Comparison of ENCODE assay signal across 8 mouse cellular contexts in genomic region chr12:84217508-84218131, GRCm38 (mm10). TPM values are rescaled to one million over a fixed set of nuclear protein-coding genes. Genes with fewer than 3 reads are reported as not detected.
DNase-seq lines count a peak whose midpoint lies in the region; ATAC-seq and TF ChIP-seq lines count a peak whose summit lies in the region.

No protein-coding gene starts in this region.

- peak; percentile 7 for TF ChIP-seq EP300 in lung, postnatal 0 days (IDR thresholded peaks at IDR 0.05)

- intact Hi-C loops in heart, postnatal 25 days (cut with DNase I) = loop anchor here (2.0 to 5.0 kb wide), 3 partner anchors 25 to 55 kb away; no protein-coding TSS in a partner anchor

- H3K4me2 ChIP-seq in heart, embryonic 12.5 days = peak overlapping the region; percentile 90
- peak overlapping the region; percentile 83 for H3K4me2 ChIP-seq in lung, postnatal 0 days (replicated peaks; ENCODE audit: low read depth, low read length)

- 8% methylated on average over 21 of the region's 21 CpGs for WGBS in heart, embryonic 12.5 days
- WGBS in lung, postnatal 0 days = 1% methylated on average over 21 of the region's 21 CpGs

- peak overlapping the region; percentile 93 for H3K4me3 ChIP-seq in brown adipose tissue, adult 24 weeks (ENCODE audit: insufficient read depth, low read depth, low read length)
- H3K4me3 ChIP-seq in heart, embryonic 12.5 days = peak overlapping the region; percentile 90
- peak overlapping the region; percentile 86 for H3K4me3 ChIP-seq in layer of hippocampus, adult 2 months
- peak overlapping the region; percentile 93 for H3K4me3 ChIP-seq in lung, postnatal 0 days (ENCODE audit: low read depth, low read length)

- H3K36me3 ChIP-seq in heart, embryonic 12.5 days = no peaks in the 10 kb centered on the region; the same call in none of the 2 replicates
- H3K36me3 ChIP-seq in lung, postnatal 0 days (ENCODE audit: insufficient read depth, low read length) = no peaks in the 10 kb centered on the region

- no peak for ATAC-seq in heart, embryonic 12.5 days (ENCODE audit: insufficient number of reproducible peaks, low FRiP score)
- peak; percentile 58 for ATAC-seq in lung, postnatal 0 days

- peak overlapping the region; percentile 85 for H3K27ac ChIP-seq in brown adipose tissue, adult 24 weeks (replicated peaks; ENCODE audit: low read depth, low read length)
- H3K27ac ChIP-seq in heart, embryonic 12.5 days (ENCODE audit: poor library complexity, severe bottlenecking) = peak overlapping the region; percentile 89
- H3K27ac ChIP-seq in layer of hippocampus, adult 2 months = peak overlapping the region; percentile 97
- H3K27ac ChIP-seq in lung, postnatal 0 days (ENCODE audit: low read length) = peak overlapping the region; percentile 99

- H3K9me3 ChIP-seq in heart, embryonic 12.5 days (replicated peaks) = no peaks in the 10 kb centered on the region
- no peaks in the 10 kb centered on the region for H3K9me3 ChIP-seq in lung, postnatal 0 days (ENCODE audit: low read length)

- peak overlapping the region; percentile 92 for H3K9ac ChIP-seq in heart, embryonic 12.5 days
- peak overlapping the region; percentile 92 for H3K9ac ChIP-seq in lung, postnatal 0 days (replicated peaks; ENCODE audit: low read depth)

- peaks cover 36% of the 10 kb centered on the region for H3K4me1 ChIP-seq in brown adipose tissue, adult 24 weeks (ENCODE audit: control insufficient read depth, insufficient read depth, insufficient read length, low read length)
- peaks cover 57% of the 10 kb centered on the region for H3K4me1 ChIP-seq in heart, embryonic 12.5 days (replicated peaks)
- peaks cover 29% of the 10 kb centered on the region for H3K4me1 ChIP-seq in lung, postnatal 0 days (ENCODE audit: insufficient read depth, low read depth, low read length)

- no peak for TF ChIP-seq CTCF in layer of hippocampus, adult 2 months (conservative IDR thresholded peaks at IDR 0.05)
- TF ChIP-seq CTCF in lung, postnatal 0 days (IDR thresholded peaks at IDR 0.05) = 0 out of 2 replicates have a peak, but pooled peaks have one; percentile 23

- no peaks in the 10 kb centered on the region for H3K27me3 ChIP-seq in heart, embryonic 12.5 days (replicated peaks)
- H3K27me3 ChIP-seq in lung, postnatal 0 days (replicated peaks; ENCODE audit: insufficient read depth, low read length) = no peaks in the 10 kb centered on the region

- peak; percentile 96 for DNase-seq in heart, adult 11 months
- no peak for DNase-seq in heart, postnatal 25 days (ENCODE audit: low spot score)
- peak; percentile 32 to 33 for DNase-seq in layer of hippocampus, adult 2 months (ENCODE audit: low spot score in 2 of 2)
- DNase-seq in lung, postnatal 0 days (ENCODE audit: low spot score) = peak; percentile 92
- peak; percentile 51 for DNase-seq in retina, embryonic 14.5 days (ENCODE audit: low spot score)
- no peak for DNase-seq in cerebellum, adult 11-12 months

RNA-seq across cellular contexts. Expression of gene Elmsan1, which starts 1.1 kb away (rescaled TPM):
- total RNA-seq in heart, postnatal 25 days (2021) = 10 to 100 TPM; 13.8 to 17.7 TPM
- polyA plus RNA-seq in brown adipose tissue, adult 24 weeks (2012; ENCODE audit: insufficient read depth, insufficient read length, missing spikeins) = 6.9 and 9.5 TPM in 2 replicates
- polyA plus RNA-seq in heart, embryonic 12.5 days (2016; fragmentation: Nextera tagmentation; extraction: Ambion mirVana) = 8.7 and 10.6 TPM in 2 replicates
- 10 to 100 TPM; 24.6 to 27.2 TPM for total RNA-seq in layer of hippocampus, adult 2 months (2021)
- 5.9 and 6.7 TPM in 2 replicates for polyA plus RNA-seq in lung, postnatal 0 days (2015; fragmentation: Nextera tagmentation; extraction: Ambion mirVana)

Comparison
In these comparisons a context has a peak if more than half of its experiments do, and no peak if none do; other contexts are left out.
1. DNase-seq: peak in heart, adult 11 months (single experiment), layer of hippocampus, adult 2 months (2 of 2), lung, postnatal 0 days (single experiment) and retina, embryonic 14.5 days (single experiment); none in heart, postnatal 25 days (single experiment) and cerebellum, adult 11-12 months (single experiment).
2. Peak in every context shown above with its lines, with median percentiles within 50 percentile points of each other: H3K27ac ChIP-seq and H3K4me3 ChIP-seq.